Mouse (Mus musculus) heart, embryonic 14.5 days (tissue): ENCODE data around the gene Ubxn2a. TPM values are rescaled to one million over a fixed set of nuclear protein-coding genes. Genes with fewer than 3 reads are reported as not detected.
A peak's percentile ranks its signal among the peaks of the same experiment; 100 is the strongest.

Experiments used
- ATAC-seq: fragments of 200-750 bp; cut with Nextera tagmentation; 2 replicates; pipeline ENCODE4 v1.8.0; 2017; ENCODE audit warnings: low read depth, moderate TSS enrichment; ENCODE audit not compliant: insufficient number of reproducible peaks, insufficient read depth, low FRiP score
- H3K27ac ChIP-seq, 2 experiments: fragments of 200-500 bp in 1 of 2; fragments of 300-500 bp in 1 of 2; sonication (generic) in 1 of 2; replicated peaks in 1 of 2; 2 replicates each; pipeline ENCODE4 v1.5.1; 2012 to 2014; ENCODE audit warnings: low read depth in 2 of 2, low read length in 2 of 2, control low read depth in 1 of 2, mild to moderate bottlenecking in 1 of 2, mixed read lengths in 1 of 2; ENCODE audit not compliant: control insufficient read depth in 1 of 2, insufficient read depth in 1 of 2
- H3K27me3 ChIP-seq: fragments of 300-500 bp; sonication (generic); 2 replicates; pipeline ENCODE4 v1.6.1; 2014; ENCODE audit warnings: mild to moderate bottlenecking, low read length, control low read depth; ENCODE audit not compliant: control insufficient read depth, insufficient read depth
- H3K36me3 ChIP-seq: fragments of 300-500 bp; sonication (generic); 2 replicates; pipeline ENCODE4 v1.6.1; 2014; ENCODE audit warnings: mild to moderate bottlenecking, control low read depth, low read length, mixed read lengths; ENCODE audit not compliant: control insufficient read depth, insufficient read depth
- H3K4me1 ChIP-seq, 2 experiments: fragments of 200-500 bp in 1 of 2; fragments of 300-500 bp in 1 of 2; sonication (generic) in 1 of 2; 2 replicates each; pipeline ENCODE4 v1.6.1; 2012 to 2014; ENCODE audit warnings: low read length in 2 of 2, control low read depth in 1 of 2, mixed read lengths in 1 of 2; ENCODE audit not compliant: control insufficient read depth in 2 of 2, insufficient read depth in 2 of 2
- H3K4me2 ChIP-seq: fragments of 300-500 bp; sonication (generic); 2 replicates; pipeline ENCODE4 v1.6.1; 2014; ENCODE audit warnings: mild to moderate bottlenecking, low read length
- H3K4me3 ChIP-seq, 2 experiments: fragments of 200-500 bp in 1 of 2; fragments of 300-500 bp in 1 of 2; sonication (generic) in 1 of 2; 2 replicates each; pipeline ENCODE4 v1.5.1; 2012 to 2014; ENCODE audit warnings: low read length in 2 of 2, mild to moderate bottlenecking in 2 of 2, control low read depth in 1 of 2, low read depth in 1 of 2, moderate library complexity in 1 of 2; ENCODE audit not compliant: control insufficient read depth in 1 of 2, insufficient read depth in 1 of 2
- H3K9ac ChIP-seq: fragments of 300-500 bp; sonication (generic); 2 replicates; pipeline ENCODE4 v1.6.1; 2014; ENCODE audit warnings: mild to moderate bottlenecking, low read length
- H3K9me3 ChIP-seq: fragments of 300-500 bp; sonication (generic); 2 replicates; pipeline ENCODE4 v1.6.1; 2016; ENCODE audit warnings: low read length, control low read depth; ENCODE audit not compliant: control insufficient read depth
- WGBS: fragments of 180-500 bp; shearing (Covaris S2); extraction: QIAGEN DNeasy Blood & Tissue Kit; methylation state at CpG from one replicate; pipeline ENCODE4 v1.1.7; 2014; 5-methylcytosine and 5-hydroxymethylcytosine counted together
- polyA plus RNA-seq: library from polyadenylated mRNA; unstranded; fragments of >200 nt; fragmentation: Nextera tagmentation; extraction: Ambion mirVana; gene quantifications from 2 replicates; pipeline ENCODE4 v1.2.1, GENCODE M21; 2014

Ubxn2a gene
- polyA plus RNA-seq, 1 experiment from 2014 or later = 31.1 TPM

DNA sequence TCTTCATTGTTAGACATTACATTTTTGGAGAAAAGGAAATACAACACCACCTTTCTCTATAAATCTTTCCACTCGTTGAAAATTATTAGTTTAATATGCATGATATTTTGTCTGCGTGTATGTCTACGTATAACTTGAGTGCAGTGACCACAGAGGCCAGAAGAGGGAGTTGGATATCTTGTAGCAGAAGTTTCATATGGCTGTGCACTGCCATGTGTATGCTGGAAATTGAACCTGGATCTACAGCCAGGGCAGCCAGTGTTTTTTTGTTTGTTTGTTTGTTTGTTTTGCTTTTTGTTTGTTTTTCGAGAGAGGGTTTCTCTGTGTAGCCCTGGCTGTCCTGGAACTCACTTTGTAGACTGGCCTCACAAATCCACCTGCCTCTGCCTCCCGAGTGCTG lies 28.5 kb downstream of the Ubxn2a start:
- peaks cover 49% of the 10 kb centered on the region for H3K36me3 ChIP-seq
- no peaks in the 10 kb centered on the region for H3K27me3 ChIP-seq
- H3K9ac ChIP-seq = no peak overlapping the region
- no peak overlapping the region for H3K4me2 ChIP-seq
- 88% methylated on average over 5 of the region's 5 CpGs for WGBS
- H3K4me3 ChIP-seq = no peak overlapping the region
- H3K9me3 ChIP-seq = 0 out of 2 replicates have a peak, but pooled peaks cover 2% of the 10 kb centered on the region
- no peak for ATAC-seq
- peaks cover 6 to 11% of the 10 kb centered on the region in 2 experiments; a peak in 3 of 4 replicates for H3K4me1 ChIP-seq
- no peak overlapping the region for H3K27ac ChIP-seq

DNA sequence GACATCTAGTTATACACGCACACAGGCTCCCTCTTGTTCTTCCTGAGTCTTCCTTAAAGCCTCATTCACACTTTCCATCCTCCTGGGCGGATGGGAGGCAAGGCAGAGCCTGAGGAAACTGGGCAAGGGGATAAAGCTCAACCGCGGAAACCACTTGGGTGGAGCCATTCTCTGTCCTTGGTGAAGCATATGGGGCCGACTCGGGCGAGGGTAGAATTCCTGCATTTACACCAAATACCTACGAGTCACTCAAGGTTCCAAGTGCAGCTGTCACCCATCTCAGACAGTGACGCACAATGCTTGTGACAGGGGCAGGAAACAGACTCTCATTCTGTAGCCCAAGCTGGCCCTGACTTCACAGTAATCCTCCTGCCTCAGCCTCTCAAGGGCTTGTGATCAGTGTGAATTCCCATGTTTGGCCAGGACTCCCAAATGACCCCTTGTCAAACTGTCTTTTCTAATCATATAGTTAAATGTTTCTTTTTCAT lies 29.2 kb downstream of the Ubxn2a start:
- H3K27ac ChIP-seq = no peak overlapping the region
- 78% methylated on average over 9 of the region's 9 CpGs for WGBS
- H3K4me2 ChIP-seq = no peak overlapping the region
- ATAC-seq = no peak
- H3K36me3 ChIP-seq = peaks cover 44% of the 10 kb centered on the region
- H3K4me1 ChIP-seq = peaks cover 12 to 18% of the 10 kb centered on the region in 2 experiments; a peak in 3 of 4 replicates
- no peak overlapping the region for H3K9ac ChIP-seq
- H3K9me3 ChIP-seq = 0 out of 2 replicates have a peak, but pooled peaks cover 2% of the 10 kb centered on the region
- no peak overlapping the region for H3K4me3 ChIP-seq
- H3K27me3 ChIP-seq = no peaks in the 10 kb centered on the region

DNA sequence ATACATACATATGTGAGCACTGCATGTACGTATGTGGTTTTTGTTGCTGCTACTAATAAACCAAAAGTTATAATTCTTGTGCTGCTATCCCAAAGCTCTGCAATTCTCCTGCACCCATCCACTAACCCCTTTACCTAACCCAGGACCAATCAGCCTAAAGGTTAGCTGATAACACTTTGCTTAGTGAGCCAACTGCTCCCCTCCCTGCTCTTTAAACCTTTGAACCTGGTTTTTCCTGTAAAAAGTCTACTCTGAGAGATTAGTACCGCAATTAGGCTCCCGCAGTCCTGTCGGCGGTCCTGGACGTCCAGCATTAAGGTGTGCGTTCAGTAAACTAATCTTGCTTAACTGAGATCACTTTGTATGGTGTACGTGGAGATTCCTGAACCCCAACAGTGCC lies 31.9 kb downstream of the Ubxn2a start:
- H3K4me2 ChIP-seq = no peak overlapping the region
- peaks cover 16 to 33% of the 10 kb centered on the region in 2 experiments for H3K4me1 ChIP-seq
- no peak overlapping the region for H3K27ac ChIP-seq
- H3K9me3 ChIP-seq = 0 out of 2 replicates have a peak, but pooled peaks cover 2% of the 10 kb centered on the region
- H3K27me3 ChIP-seq = no peaks in the 10 kb centered on the region
- 82% methylated on average over 8 of the region's 8 CpGs for WGBS
- no peak overlapping the region; the same call in 1 of the 2 replicates for H3K9ac ChIP-seq
- no peak for ATAC-seq
- no peak overlapping the region for H3K4me3 ChIP-seq
- H3K36me3 ChIP-seq = peaks cover 23% of the 10 kb centered on the region; the same call in 1 of the 2 replicates

DNA sequence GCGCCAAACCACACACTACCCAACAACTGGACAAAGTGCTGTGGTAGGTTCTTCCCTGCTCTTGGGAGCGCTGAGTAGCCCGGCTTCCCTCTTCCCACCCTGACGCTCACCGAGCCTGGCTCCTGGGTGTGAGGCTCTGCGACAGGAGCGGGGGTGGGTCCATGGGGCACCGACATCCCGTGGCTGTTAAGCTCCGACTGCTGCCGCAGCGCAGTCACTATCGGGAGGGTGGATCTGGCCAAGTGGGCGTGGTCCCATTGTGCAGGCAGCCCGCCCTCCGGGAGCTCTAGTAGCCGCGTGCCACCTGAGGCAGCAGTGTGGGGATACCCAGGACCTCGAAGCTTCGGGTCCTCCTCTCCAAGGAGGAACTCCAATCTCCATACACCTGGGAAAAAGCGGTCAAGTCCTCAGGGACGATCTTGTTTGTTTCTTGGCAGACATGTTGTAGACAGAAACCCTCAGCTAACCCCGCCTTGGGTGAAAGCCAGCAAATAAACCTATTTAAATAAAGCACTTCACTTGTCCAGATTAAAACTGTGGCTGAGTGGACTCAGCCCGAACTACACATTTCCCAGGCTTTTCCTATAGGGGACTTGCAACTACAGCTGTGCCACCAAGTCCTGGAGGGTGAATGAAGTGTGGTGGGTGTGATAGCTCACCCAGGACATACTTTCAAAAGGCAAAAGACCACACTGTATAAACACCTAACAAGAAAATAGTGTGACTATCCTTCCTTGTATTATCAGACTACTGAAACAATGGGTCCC lies 33.2 kb downstream of the Ubxn2a start, which contains the start of gene Mfsd2b:
TSS of gene Mfsd2b (minus strand) at position 199 of the 767 bp plus-strand sequence.
- Histone ChIP-seq H3K36me3 (peaks cover 12% of the 10 kb centered on the region; the same call in 1 of the 2 replicates), H3K27me3 (no peaks in the 10 kb centered on the region), H3K9ac (peak within 1 kb of the TSS; percentile 64), H3K4me2 (peak within 1 kb of the TSS; percentile 78), H3K4me3 (peak within 1 kb of the TSS; percentile 23 to 34), H3K27ac (no peak within 1 kb of the TSS), H3K9me3 (no peaks in the 10 kb centered on the region), H3K4me1 (peaks cover 16 to 33% of the 10 kb centered on the region in 2 experiments)
- WGBS = 4% methylated on average over 24 of the region's 24 CpGs
- peak; percentile 75 for ATAC-seq

DNA sequence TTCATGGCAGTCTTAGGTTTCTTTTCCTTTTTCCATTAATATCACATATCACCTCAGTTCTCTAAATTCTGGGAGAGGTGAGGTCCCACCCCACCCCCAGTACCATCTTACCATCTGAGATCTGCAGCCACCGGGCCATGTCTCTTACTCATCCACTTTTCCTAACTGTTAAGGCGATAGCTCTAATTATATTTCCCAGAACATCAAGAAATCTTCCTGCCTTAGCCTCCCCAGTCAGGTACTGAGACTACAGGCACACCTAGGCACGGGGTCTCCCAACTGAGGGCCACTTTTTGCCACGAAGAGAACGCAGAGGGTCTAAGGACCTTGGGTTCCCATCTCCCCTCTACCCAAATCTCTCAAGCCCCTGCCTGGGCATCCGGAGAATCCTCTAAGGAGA lies 34.0 kb downstream of the Ubxn2a start:
- WGBS = 71% methylated on average over 6 of the region's 6 CpGs
- peaks cover 16 to 36% of the 10 kb centered on the region in 2 experiments for H3K4me1 ChIP-seq
- peak overlapping the region; percentile 64 for H3K9ac ChIP-seq

DNA sequence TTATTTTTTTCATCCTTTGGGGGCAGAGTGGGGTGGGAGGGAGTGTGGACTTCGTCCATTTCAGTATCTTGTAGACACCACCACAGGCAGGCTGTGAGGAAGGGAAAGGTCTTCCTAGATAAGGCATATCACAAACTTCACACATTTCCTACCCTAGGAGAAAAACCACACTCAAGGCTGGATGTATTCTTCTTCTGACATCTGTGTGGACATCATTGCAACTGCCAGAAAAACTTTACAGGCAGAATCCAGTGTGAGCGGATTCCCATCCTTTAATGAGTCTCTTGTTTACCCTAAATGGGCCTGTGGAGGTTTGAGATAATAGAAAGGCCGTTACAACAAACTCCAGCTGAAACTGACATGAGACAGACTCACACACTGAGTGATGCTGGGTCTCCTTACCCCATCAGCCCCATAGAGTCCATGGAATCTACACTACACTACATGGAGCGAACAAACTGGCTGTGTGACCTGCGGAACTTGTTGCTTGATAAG lies 34.5 kb downstream of the Ubxn2a start:
- no peak overlapping the region for H3K9ac ChIP-seq
- no peak overlapping the region for H3K27ac ChIP-seq
- no peak overlapping the region for H3K4me3 ChIP-seq
- no peaks in the 10 kb centered on the region for H3K9me3 ChIP-seq
- peak overlapping the region; percentile 78 for H3K4me2 ChIP-seq
- H3K4me1 ChIP-seq = peaks cover 16 to 36% of the 10 kb centered on the region in 2 experiments
- 0 out of 2 replicates have a peak, but pooled peaks cover 3% of the 10 kb centered on the region for H3K36me3 ChIP-seq
- WGBS = 50% methylated on average over 5 of the region's 5 CpGs
- no peaks in the 10 kb centered on the region for H3K27me3 ChIP-seq
- no peak for ATAC-seq

More for the DNA sequence above, 34.0 kb downstream of the Ubxn2a start:
- no peaks in the 10 kb centered on the region for H3K9me3 ChIP-seq
- peak overlapping the region; percentile 78 for H3K4me2 ChIP-seq
- 0 out of 2 replicates have a peak, but pooled peaks cover 4% of the 10 kb centered on the region for H3K36me3 ChIP-seq
- peak overlapping the region in 1 of 2 experiments; percentile 34; a peak in 2 of 4 replicates for H3K4me3 ChIP-seq
- H3K27ac ChIP-seq = no peak overlapping the region
- H3K27me3 ChIP-seq = no peaks in the 10 kb centered on the region
- no peak for ATAC-seq

DNA sequence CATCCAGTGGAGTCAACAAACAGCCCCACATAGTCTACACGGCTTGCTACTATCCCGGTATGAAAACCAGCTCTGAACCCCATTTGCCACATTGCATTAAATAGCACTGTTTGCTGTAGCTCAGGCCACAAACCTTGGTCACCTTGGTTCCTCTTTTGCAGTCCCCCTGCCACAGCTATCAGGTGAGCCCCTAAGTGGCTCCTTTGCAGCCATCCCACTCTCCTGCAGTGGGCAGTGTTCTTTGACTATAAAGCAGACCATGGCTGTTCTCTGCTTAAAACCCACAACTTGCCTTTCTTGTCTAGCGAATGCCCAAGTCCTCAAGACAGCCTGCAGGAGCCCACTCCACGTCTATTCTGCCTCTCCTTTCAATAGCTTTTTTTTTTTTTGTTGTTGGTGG lies 35.2 kb downstream of the Ubxn2a start:
- no peak overlapping the region for H3K4me2 ChIP-seq
- H3K27me3 ChIP-seq = no peaks in the 10 kb centered on the region
- H3K9me3 ChIP-seq = no peaks in the 10 kb centered on the region
- no peak overlapping the region for H3K9ac ChIP-seq
- whole genome bisulfite sequencing = 41% methylated on average over 4 of the region's 4 CpGs
- no peak overlapping the region for H3K27ac ChIP-seq
- H3K4me3 ChIP-seq = no peak overlapping the region
- H3K36me3 ChIP-seq = 0 out of 2 replicates have a peak, but pooled peaks cover 3% of the 10 kb centered on the region
- peaks cover 16 to 36% of the 10 kb centered on the region in 2 experiments for H3K4me1 ChIP-seq
- ATAC-seq = no peak
